Mouse (Mus musculus) cerebellum, postnatal 36 days (tissue): ENCODE measurements around the gene Cbln3.

Experiments used
- DNase-seq, 2 experiments: peaks; one replicate each; pipeline ENCODE4 v3.0.0; 2021 to 2022; ENCODE audit warnings: mixed read lengths in 2 of 2

Cbln3 gene

DNA sequence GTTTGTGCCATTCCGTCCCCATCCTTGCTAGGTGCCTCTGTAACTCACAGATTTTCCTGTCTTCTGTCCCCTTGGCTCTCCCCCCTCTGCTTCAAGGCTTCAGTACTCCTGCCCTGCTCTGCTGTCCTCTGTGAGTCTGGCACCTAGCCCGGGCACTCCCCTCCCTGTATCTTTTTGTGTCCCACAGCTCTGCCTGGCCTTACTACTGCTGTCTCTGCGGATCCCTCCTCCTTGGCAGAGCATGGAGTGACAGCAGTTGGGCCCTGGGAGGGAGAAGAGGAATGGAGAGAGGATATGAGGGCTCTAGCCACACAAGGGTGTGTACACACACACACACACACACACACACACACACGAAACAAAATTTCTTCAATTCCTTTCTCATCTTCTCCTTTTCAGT lies at the start of gene Cbln3:
Gene Cbln3 (minus strand): TSS at position 227 of the 400 bp plus-strand sequence.
- DNase-seq = peak; percentile 99

- DNase-seq = no peak
Observed at GRCm38 (mm10) chr14:55933586-55933985, 49.4 kb upstream of the Cbln3 start.

DNA sequence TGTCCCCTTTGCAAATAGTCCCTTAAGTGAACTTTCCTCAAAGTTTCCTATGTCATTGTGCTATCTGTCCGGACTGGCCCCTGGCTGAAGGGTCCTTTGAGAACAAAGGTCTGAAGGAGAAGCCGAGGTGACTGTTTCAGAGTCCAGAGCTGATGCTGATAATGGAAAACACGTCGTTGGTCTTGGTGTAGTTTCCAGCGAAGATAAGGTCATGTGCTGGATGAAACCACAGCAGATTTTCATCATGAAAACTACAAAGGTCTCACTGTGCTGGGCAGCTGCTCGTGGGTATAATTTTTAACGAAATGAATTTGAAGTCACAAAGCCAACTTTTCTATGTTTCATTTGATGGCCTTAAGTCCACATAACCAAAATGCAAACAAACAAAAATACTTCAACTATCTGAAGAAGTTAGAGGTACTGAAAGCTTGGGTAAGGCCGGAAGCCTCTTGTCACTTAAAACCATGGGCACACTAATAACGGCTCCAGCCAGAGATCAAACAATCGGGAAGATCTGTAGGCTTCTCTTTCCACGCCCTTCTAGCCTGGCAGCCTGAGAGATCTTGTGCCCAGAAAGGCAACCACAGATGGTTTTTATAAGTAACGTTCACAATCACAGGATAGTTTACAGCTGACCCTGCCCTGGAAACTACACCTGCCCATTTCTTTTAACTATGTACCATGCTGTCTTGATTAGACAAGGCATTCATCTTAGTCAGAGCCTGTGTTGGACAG lies 45.2 kb upstream of the Cbln3 start:
- no peak for DNase-seq

- DNase-seq = no peak
Observed at GRCm38 (mm10) chr14:55926847-55927246, 42.7 kb upstream of the Cbln3 start.

- no peak for DNase-seq
Observed at GRCm38 (mm10) chr14:55922475-55923232, 38.5 kb upstream of the Cbln3 start.

- peak; percentile 70 to 85 for DNase-seq
Observed at GRCm38 (mm10) chr14:55918240-55919082, 34.3 kb upstream of the Cbln3 start.

DNA sequence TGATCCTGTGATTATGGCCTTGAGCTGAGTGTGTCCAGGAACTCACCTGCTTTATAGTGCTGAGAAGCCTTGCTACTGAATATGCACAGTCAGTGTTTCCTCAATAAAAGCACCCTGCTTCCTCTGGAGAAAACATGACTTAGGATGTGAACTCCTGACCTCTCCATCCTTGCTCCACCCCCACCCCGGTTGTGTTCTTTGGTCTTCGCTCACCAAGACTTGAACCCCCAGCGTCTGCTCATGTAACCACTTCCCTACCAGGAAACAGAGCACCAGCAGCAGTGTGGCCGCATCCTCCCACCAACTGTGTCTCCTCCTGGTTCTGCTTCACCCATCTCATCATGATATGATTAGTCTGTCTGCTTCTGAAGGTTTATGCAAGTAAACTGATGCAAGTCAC lies 29.2 kb upstream of the Cbln3 start:
- DNase-seq = no peak

- no peak for DNase-seq
Observed at GRCm38 (mm10) chr14:55905518-55905917, 21.3 kb upstream of the Cbln3 start.

- DNase-seq = no peak
Observed at GRCm38 (mm10) chr14:55900414-55900755, 16.2 kb upstream of the Cbln3 start.

- peak; percentile 92 to 93 for DNase-seq
Observed at GRCm38 (mm10) chr14:55899701-55900413, 15.7 kb upstream of the Cbln3 start, which contains the start of gene Sdr39u1. Gene Sdr39u1, minus strand, starts transcription at chr14:55900293.

DNA sequence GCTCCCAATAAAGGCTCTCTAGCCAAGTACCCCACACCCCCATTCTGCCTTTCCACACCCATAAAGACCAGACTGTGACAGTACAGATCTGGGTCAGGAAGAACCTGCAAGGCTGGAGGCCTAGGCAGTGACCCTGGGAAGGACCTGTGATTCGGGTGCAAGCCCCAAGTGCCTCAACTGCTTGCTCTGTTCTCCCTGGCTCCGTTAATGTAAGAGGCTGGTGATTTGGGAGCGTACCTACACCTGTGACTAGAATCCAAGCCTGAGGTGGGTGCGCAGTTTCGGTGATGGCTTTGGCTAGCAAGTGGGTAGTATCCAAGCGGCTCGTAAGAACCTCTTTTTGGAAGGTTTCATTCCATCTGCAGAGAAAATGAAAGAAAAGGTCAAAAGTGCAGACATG lies 14.8 kb upstream of the Cbln3 start:
- no peak for DNase-seq

- no peak for DNase-seq
Observed at GRCm38 (mm10) chr14:55897671-55898070, 13.5 kb upstream of the Cbln3 start.

DNA sequence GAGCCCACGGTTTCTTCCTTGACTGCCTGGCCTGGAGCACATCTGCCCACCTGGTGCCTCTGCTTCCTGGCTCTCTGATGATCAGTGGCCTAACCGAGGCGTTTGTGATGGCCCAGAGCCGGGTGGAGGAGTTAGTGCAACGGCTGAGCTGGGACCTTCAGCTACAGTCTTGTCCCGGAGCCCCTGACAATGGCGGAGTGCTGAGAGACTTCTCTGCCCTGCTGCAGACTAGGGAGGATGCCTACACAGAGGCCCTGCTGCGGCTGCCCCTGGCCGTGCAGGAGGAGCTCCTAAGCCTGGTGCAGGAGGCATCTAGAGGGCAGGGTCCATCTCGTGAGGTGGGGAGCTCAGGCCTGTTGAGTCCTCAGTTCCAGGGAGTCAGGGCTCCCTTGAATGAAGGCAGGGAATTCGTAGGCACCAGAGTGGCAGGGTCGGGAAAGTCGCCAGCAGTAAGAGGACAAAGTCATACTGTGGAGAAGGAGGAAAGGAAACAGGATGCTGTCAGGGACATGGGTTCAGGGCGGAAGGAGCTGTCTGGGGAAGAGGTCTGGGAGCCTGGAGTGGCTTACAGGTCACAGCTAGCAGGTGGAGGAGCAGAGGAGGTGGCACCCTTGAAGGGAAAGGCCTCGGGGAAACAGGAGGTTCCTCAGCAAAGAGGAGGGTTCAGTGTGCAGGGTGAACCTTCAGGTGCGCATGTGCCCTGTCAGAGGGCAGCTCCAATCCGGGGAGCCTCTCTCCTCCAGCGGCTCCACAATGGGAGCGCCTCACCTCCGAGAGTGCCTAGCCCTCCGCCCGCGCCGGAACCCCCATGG lies 2.6 kb upstream of the Cbln3 start:
- no peak for DNase-seq

DNA sequence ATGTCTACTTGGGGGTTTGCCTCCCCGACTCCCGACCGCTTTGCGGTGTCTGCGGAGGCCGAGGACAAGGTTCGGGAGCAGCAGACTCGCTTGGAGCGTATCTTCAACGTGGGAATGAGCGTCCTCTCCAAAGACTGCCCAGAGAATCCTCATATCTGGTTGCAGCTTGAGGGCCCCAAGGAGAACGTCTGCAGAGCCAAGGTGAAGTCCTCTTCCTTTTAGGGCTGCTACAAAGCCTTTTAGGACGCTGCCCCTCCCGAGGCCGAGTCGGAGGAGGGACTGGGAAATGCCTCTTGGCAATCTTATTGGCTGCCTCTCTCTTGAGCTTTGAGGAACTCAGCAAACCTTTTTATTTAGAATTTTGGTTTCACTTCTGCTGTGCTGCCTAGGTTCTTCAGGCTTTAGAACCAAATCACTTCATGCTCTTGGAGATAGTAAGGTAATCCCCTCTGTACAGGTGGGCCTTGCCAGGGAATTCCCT lies 1.6 kb upstream of the Cbln3 start:
- peak; percentile 51 to 68 for DNase-seq

DNA sequence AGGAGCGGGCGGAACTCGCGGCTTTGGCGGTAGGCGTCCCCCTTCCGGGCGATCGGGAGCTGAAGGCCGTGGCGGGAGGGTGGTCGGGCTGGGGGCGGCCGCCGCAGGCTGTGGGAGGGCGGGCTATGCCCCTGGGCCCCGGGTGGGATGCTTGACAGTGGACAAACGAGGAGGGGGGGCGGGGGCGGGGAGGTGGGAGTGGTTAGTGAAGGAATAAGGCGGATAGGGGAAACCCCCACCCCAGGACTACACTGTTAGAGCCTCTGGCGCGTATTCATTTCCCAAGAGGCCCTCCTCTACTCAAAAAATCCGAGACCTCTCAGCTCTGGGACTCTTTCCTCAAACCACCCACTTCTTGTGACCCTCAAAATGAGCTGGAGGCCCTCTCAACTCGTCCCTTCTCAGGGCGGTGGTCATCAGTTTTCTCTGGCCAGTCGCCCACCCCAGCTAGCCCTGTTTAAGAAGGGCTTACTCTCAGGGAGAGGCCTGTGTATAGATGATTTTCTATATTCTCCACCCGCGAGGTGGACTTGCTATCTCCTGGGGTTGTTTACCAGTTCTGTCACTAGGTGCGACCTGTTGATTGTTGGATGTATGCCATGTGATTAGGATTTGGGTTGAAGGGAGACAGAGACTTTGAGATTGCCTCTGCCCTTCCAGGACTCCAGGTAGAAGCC lies 1.1 kb upstream of the Cbln3 start:
- DNase-seq = no peak

GRCm38 (mm10) chr14:55884713-55885113 lies 521 bp upstream of the Cbln3 start, which contains the start of gene Khnyn:
Gene Khnyn, plus strand, starts transcription at chr14:55884947.
- peak; percentile 90 to 95 for DNase-seq

GRCm38 (mm10) chr14:55883663-55884062 lies 529 bp downstream of the Cbln3 start:
- DNase-seq = no peak

GRCm38 (mm10) chr14:55883149-55883661 lies 987 bp downstream of the Cbln3 start:
- DNase-seq = peak; percentile 61 to 62

GRCm38 (mm10) chr14:55882171-55882641 lies 2.0 kb downstream of the Cbln3 start:
- peak; percentile 95 for DNase-seq

- no peak for DNase-seq
Observed at GRCm38 (mm10) chr14:55880982-55881381, 3.2 kb downstream of the Cbln3 start.
